Mouse (Mus musculus): ENCODE measurements at regions not wholly inside any gene's neighbourhood (a gene's known extent, or its start where the extent isn't known, plus 50 kb on each side); places are given as distances from the start of the nearest gene placed in this dataset.

- Histone ChIP-seq H3K27me3 (ENCODE audit: control insufficient read depth, insufficient read depth, low read length) (no peaks in the 10 kb centered on the region), H3K4me3 (ENCODE audit: control insufficient read depth, insufficient read depth, low read length) (no peak overlapping the region), H3K36me3 (ENCODE audit: control insufficient read depth, insufficient read depth, low read length) (no peaks in the 10 kb centered on the region), H3K27ac (ENCODE audit: control insufficient read depth, insufficient read depth, low read length) (no peak overlapping the region), H3K4me1 (replicated peaks; ENCODE audit: control insufficient read depth, insufficient read depth, low read length) (no peaks in the 10 kb centered on the region)
- no peak for DNase-seq
- no peak for TF ChIP-seq CTCF (IDR thresholded peaks at IDR 0.05; ENCODE audit: borderline replicate concordance, control insufficient read depth, extremely low read depth, insufficient read depth, low read length, poor library complexity)
- TF ChIP-seq POLR2A (IDR thresholded peaks at IDR 0.05; ENCODE audit: control insufficient read depth, extremely low read depth, insufficient read depth, low read length, poor library complexity), result no peak
- WGBS, result 83% methylated on average over 4 of the region's 4 CpGs
Measured at GRCm38 (mm10) chr13:63668576-63668975, 95.2 kb upstream of the Ptch1 start.

- Histone ChIP-seq H3K27ac (ENCODE audit: control insufficient read depth, insufficient read depth, low read length) (no peak overlapping the region), H3K27me3 (ENCODE audit: control insufficient read depth, insufficient read depth, low read length) (no peaks in the 10 kb centered on the region), H3K36me3 (ENCODE audit: control insufficient read depth, insufficient read depth, low read length) (no peaks in the 10 kb centered on the region), H3K4me1 (replicated peaks; ENCODE audit: control insufficient read depth, insufficient read depth, low read length) (no peaks in the 10 kb centered on the region), H3K4me3 (ENCODE audit: control insufficient read depth, insufficient read depth, low read length) (no peak overlapping the region)
- DNase-seq, result no peak
- TF ChIP-seq CTCF (IDR thresholded peaks at IDR 0.05; ENCODE audit: borderline replicate concordance, control insufficient read depth, extremely low read depth, insufficient read depth, low read length, poor library complexity) (no peak), POLR2A (IDR thresholded peaks at IDR 0.05; ENCODE audit: control insufficient read depth, extremely low read depth, insufficient read depth, low read length, poor library complexity) (no peak)
- WGBS, result 85% methylated on average over 2 of the region's 2 CpGs
Measured at GRCm38 (mm10) chr13:63669031-63669430, 95.6 kb upstream of the Ptch1 start.

DNA sequence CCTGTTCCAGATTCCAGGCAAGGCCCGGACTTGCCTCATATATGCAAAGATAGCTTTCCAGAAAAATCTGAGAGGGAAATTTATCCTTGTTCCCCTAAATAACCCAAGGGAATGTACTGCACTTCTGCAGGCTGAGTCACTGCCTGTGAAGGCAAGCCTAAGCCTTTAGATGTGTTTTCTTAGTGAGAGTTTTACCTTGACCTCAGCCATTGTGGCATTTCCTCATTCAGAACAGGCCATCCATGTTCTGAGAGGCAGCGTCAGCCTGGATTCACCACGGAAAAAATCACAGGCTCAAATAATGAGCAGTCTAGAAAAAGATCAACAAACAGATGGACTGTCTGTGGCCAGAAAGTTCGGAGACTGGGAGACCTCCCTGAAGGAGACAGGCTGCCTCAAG, 99.0 kb upstream of the Ptch1 start:
- Histone ChIP-seq H3K4me3 (ENCODE audit: control insufficient read depth, insufficient read depth, low read length) (no peak overlapping the region), H3K4me1 (replicated peaks; ENCODE audit: control insufficient read depth, insufficient read depth, low read length) (no peaks in the 10 kb centered on the region), H3K27ac (ENCODE audit: control insufficient read depth, insufficient read depth, low read length) (no peak overlapping the region), H3K27me3 (ENCODE audit: control insufficient read depth, insufficient read depth, low read length) (no peaks in the 10 kb centered on the region), H3K36me3 (ENCODE audit: control insufficient read depth, insufficient read depth, low read length) (no peaks in the 10 kb centered on the region)
- WGBS, result 79% methylated on average over 4 of the region's 4 CpGs
- TF ChIP-seq POLR2A (IDR thresholded peaks at IDR 0.05; ENCODE audit: control insufficient read depth, extremely low read depth, insufficient read depth, low read length, poor library complexity), result no peak
- TF ChIP-seq CTCF (IDR thresholded peaks at IDR 0.05; ENCODE audit: borderline replicate concordance, control insufficient read depth, extremely low read depth, insufficient read depth, low read length, poor library complexity), result no peak
- no peak for DNase-seq

- no peak for DNase-seq
- Histone ChIP-seq H3K27ac (ENCODE audit: control insufficient read depth, insufficient read depth, low read length) (no peak overlapping the region), H3K4me3 (ENCODE audit: control insufficient read depth, insufficient read depth, low read length) (no peak overlapping the region), H3K4me1 (replicated peaks; ENCODE audit: control insufficient read depth, insufficient read depth, low read length) (no peaks in the 10 kb centered on the region), H3K27me3 (ENCODE audit: control insufficient read depth, insufficient read depth, low read length) (no peaks in the 10 kb centered on the region), H3K36me3 (ENCODE audit: control insufficient read depth, insufficient read depth, low read length) (no peaks in the 10 kb centered on the region)
- TF ChIP-seq POLR2A (IDR thresholded peaks at IDR 0.05; ENCODE audit: control insufficient read depth, extremely low read depth, insufficient read depth, low read length, poor library complexity), result no peak
- TF ChIP-seq CTCF (IDR thresholded peaks at IDR 0.05; ENCODE audit: borderline replicate concordance, control insufficient read depth, extremely low read depth, insufficient read depth, low read length, poor library complexity), result no peak
- 76% methylated on average over 2 of the region's 2 CpGs for WGBS
Measured at GRCm38 (mm10) chr13:63677696-63678095, 104.3 kb upstream of the Ptch1 start.

GRCm38 (mm10) chr13:63678265-63679260, 105.2 kb upstream of the Ptch1 start:
- H3K4me3 ChIP-seq (ENCODE audit: control insufficient read depth, insufficient read depth, low read length), result no peak overlapping the region
- H3K4me1 ChIP-seq (replicated peaks; ENCODE audit: control insufficient read depth, insufficient read depth, low read length), result no peaks in the 10 kb centered on the region
- no peak for DNase-seq
- H3K36me3 ChIP-seq (ENCODE audit: control insufficient read depth, insufficient read depth, low read length), result no peaks in the 10 kb centered on the region
- 72% methylated on average over 10 of the region's 10 CpGs for WGBS
- no peak for TF ChIP-seq POLR2A (IDR thresholded peaks at IDR 0.05; ENCODE audit: control insufficient read depth, extremely low read depth, insufficient read depth, low read length, poor library complexity)
- TF ChIP-seq CTCF (IDR thresholded peaks at IDR 0.05; ENCODE audit: borderline replicate concordance, control insufficient read depth, extremely low read depth, insufficient read depth, low read length, poor library complexity), result no peak
- H3K27ac ChIP-seq (ENCODE audit: control insufficient read depth, insufficient read depth, low read length), result no peak overlapping the region
- H3K27me3 ChIP-seq (ENCODE audit: control insufficient read depth, insufficient read depth, low read length), result no peaks in the 10 kb centered on the region

- Histone ChIP-seq H3K4me3 (ENCODE audit: control insufficient read depth, insufficient read depth, low read length) (no peak overlapping the region), H3K4me1 (replicated peaks; ENCODE audit: control insufficient read depth, insufficient read depth, low read length) (no peaks in the 10 kb centered on the region), H3K27me3 (ENCODE audit: control insufficient read depth, insufficient read depth, low read length) (no peaks in the 10 kb centered on the region), H3K36me3 (ENCODE audit: control insufficient read depth, insufficient read depth, low read length) (no peaks in the 10 kb centered on the region), H3K27ac (ENCODE audit: control insufficient read depth, insufficient read depth, low read length) (no peak overlapping the region)
- no peak for DNase-seq
- WGBS, result 56% methylated on average over 4 of the region's 4 CpGs
- TF ChIP-seq POLR2A (IDR thresholded peaks at IDR 0.05; ENCODE audit: control insufficient read depth, extremely low read depth, insufficient read depth, low read length, poor library complexity) (no peak), CTCF (IDR thresholded peaks at IDR 0.05; ENCODE audit: borderline replicate concordance, control insufficient read depth, extremely low read depth, insufficient read depth, low read length, poor library complexity) (no peak)
Measured at GRCm38 (mm10) chr13:63682341-63682740, 108.9 kb upstream of the Ptch1 start.
